11 mouse cellular contexts compared by ENCODE assay signal in the genomic region with DNA sequence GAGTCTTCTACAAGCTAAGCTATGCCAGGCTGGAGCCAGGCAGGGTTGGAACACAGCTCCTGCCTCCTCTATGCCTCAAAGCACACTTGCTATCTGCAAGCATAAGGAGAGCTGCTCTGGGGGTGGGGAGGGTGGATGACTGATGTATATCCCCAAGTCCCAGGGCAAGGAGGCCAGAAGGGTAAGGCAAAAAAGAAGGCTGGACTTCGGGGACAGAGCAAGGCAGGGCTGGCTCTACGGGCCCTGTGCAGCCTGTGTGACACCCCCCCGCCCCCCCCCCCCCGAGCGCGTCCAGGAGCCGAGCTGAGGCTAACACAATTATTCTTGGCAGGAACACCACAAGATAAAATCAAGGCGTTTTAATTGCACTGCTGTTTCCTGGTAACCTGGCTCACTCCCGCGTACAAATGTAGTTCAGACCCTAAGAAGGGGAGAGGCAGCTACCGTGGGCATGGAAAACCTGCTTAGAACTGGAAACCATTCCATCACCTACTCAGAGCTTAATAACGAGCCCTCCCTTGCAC. TPM values are rescaled to one million over a fixed set of nuclear protein-coding genes. Genes with fewer than 3 reads are reported as not detected.
DNase-seq lines count a peak whose midpoint lies in the region; ATAC-seq and TF ChIP-seq lines count a peak whose summit lies in the region.
"Had no signal": no experiment of that assay in that cellular context is flagged by ENCODE, and none has a peak within 500 bp of the region (broad histone marks: within the 10 kb centered on the region; RNA-seq: fewer than 3 reads in every experiment).

No protein-coding gene starts in this region.

- TF ChIP-seq CTCF in layer of hippocampus, adult 2 months (conservative IDR thresholded peaks at IDR 0.05), result no peak

- no peaks in the 10 kb centered on the region for H3K9me3 ChIP-seq in forebrain, embryonic 13.5 days (replicated peaks)
- H3K9me3 ChIP-seq in kidney, embryonic 16.5 days (ENCODE audit: low read length), result no peaks in the 10 kb centered on the region
- no peaks in the 10 kb centered on the region for H3K9me3 ChIP-seq in neural tube, embryonic 14.5 days (ENCODE audit: control insufficient read depth, low read length)

- DNase-seq in layer of hippocampus, adult 2 months (ENCODE audit: low spot score in 2 of 2), result no peak
- DNase-seq in layer of hippocampus, postnatal 25 days (ENCODE audit: extremely low spot score in 1 of 2, low spot score in 1 of 2), result no peak
- DNase-seq in cerebellum, adult 9-11 months, result no peak
- DNase-seq in gastrocnemius, adult 18-20 months (ENCODE audit: low spot score), result no peak
- DNase-seq: adrenal gland, postnatal 10 days; layer of hippocampus, adult 9-11 months; lung, adult 18-20 months had no signal

- H3K27ac ChIP-seq in layer of hippocampus, adult 2 months, result peak overlapping the region; percentile 92
- H3K27ac ChIP-seq in forebrain, embryonic 13.5 days, result peak overlapping the region; percentile 60
- peak overlapping the region; percentile 76 for H3K27ac ChIP-seq in kidney, embryonic 16.5 days (ENCODE audit: low read length)
- peak overlapping the region; percentile 52 for H3K27ac ChIP-seq in neural tube, embryonic 14.5 days (ENCODE audit: low read depth, low read length)

- H3K36me3 ChIP-seq in forebrain, embryonic 13.5 days (ENCODE audit: poor library complexity, severe bottlenecking), result peaks cover 14% of the 10 kb centered on the region; the same call in 1 of the 2 replicates
- H3K36me3 ChIP-seq in kidney, embryonic 16.5 days (ENCODE audit: insufficient read depth, low read length), result no peaks in the 10 kb centered on the region
- no peaks in the 10 kb centered on the region for H3K36me3 ChIP-seq in neural tube, embryonic 14.5 days (ENCODE audit: control insufficient read depth, insufficient read depth, low read length)

- no peak overlapping the region for H3K4me2 ChIP-seq in forebrain, embryonic 13.5 days
- H3K4me2 ChIP-seq in kidney, embryonic 16.5 days (replicated peaks; ENCODE audit: low read depth, low read length), result no peak overlapping the region; the same call in 1 of the 2 replicates
- H3K4me2 ChIP-seq in neural tube, embryonic 14.5 days (ENCODE audit: low read depth, low read length), result no peak overlapping the region

- H3K27me3 ChIP-seq in forebrain, embryonic 13.5 days, result no peaks in the 10 kb centered on the region
- no peaks in the 10 kb centered on the region for H3K27me3 ChIP-seq in kidney, embryonic 16.5 days (ENCODE audit: insufficient read depth, low read length)
- no peaks in the 10 kb centered on the region for H3K27me3 ChIP-seq in neural tube, embryonic 14.5 days (ENCODE audit: control insufficient read depth, insufficient read depth, low read length)

- 0 out of 2 replicates have a peak, but pooled peaks have one; percentile 31 for ATAC-seq in forebrain, embryonic 13.5 days
- ATAC-seq in kidney, embryonic 16.5 days (ENCODE audit: low FRiP score, low TSS enrichment), result peak; percentile 46
- no peak for ATAC-seq in neural tube, embryonic 14.5 days (ENCODE audit: low read depth)
- no peak for ATAC-seq in megakaryocyte, adult 5-6 weeks (ENCODE audit: poor library complexity, severe bottlenecking)

- H3K4me1 ChIP-seq in forebrain, embryonic 13.5 days, result peaks cover 66% of the 10 kb centered on the region
- peaks cover 56% of the 10 kb centered on the region for H3K4me1 ChIP-seq in kidney, embryonic 16.5 days (ENCODE audit: insufficient read depth, low read length)
- H3K4me1 ChIP-seq in neural tube, embryonic 14.5 days (ENCODE audit: control insufficient read depth, insufficient read depth, low read length), result peaks cover 49% of the 10 kb centered on the region

- peak overlapping the region; percentile 13; the same call in 1 of the 2 replicates for H3K4me3 ChIP-seq in layer of hippocampus, adult 2 months
- H3K4me3 ChIP-seq in forebrain, embryonic 13.5 days, result no peak overlapping the region
- no peak overlapping the region for H3K4me3 ChIP-seq in kidney, embryonic 16.5 days (ENCODE audit: low read length)
- no peak overlapping the region for H3K4me3 ChIP-seq in neural tube, embryonic 14.5 days (ENCODE audit: low read depth, low read length)

- peak overlapping the region; percentile 28; the same call in 1 of the 2 replicates for H3K9ac ChIP-seq in forebrain, embryonic 13.5 days
- peak overlapping the region; percentile 23; the same call in 1 of the 2 replicates for H3K9ac ChIP-seq in kidney, embryonic 16.5 days (replicated peaks; ENCODE audit: low read length)
- H3K9ac ChIP-seq in neural tube, embryonic 14.5 days (replicated peaks; ENCODE audit: low read depth, low read length), result no peak overlapping the region

- 26% methylated on average over 12 of the region's 12 CpGs for WGBS in forebrain, embryonic 13.5 days
- WGBS in kidney, embryonic 16.5 days, result 8% methylated on average over 9 of the region's 12 CpGs
- WGBS in neural tube, embryonic 14.5 days, result 22% methylated on average over 11 of the region's 12 CpGs

RNA-seq across cellular contexts. Expression of a gene that starts 6.9 kb away (rescaled TPM):
- total RNA-seq in layer of hippocampus, adult 2 months (2021), result 1 to 10 TPM; 2.1 to 2.4 TPM
- total RNA-seq in layer of hippocampus, postnatal 25 days (2021), result 1 to 10 TPM; 2.3 to 2.8 TPM
- polyA plus RNA-seq in forebrain, embryonic 13.5 days (2015; fragmentation: Nextera tagmentation; extraction: Ambion mirVana), result 5.3 and 5.9 TPM in 2 replicates
- polyA plus RNA-seq in kidney, embryonic 16.5 days (2015; fragmentation: Nextera tagmentation; extraction: Ambion mirVana), result 6.8 and 8.0 TPM in 2 replicates
- polyA plus RNA-seq in neural tube, embryonic 14.5 days (2014; fragmentation: Nextera tagmentation; extraction: Ambion mirVana), result 6.2 and 9.5 TPM in 2 replicates
- 0.07 TPM in 1 of 2 replicates, not detected in the other for total RNA-seq in megakaryocyte, adult 5-6 weeks (2015)
- 0.22 TPM in 1 of 2 replicates, not detected in the other for total RNA-seq in megakaryocyte, adult 5-6 weeks (2017)
- under 1 TPM; 0.59 to 0.82 TPM for total RNA-seq in gastrocnemius, adult 18-20 months (2021)

RNA-seq across cellular contexts. Expression of a gene that starts 24.8 kb away (rescaled TPM):
- under 1 TPM in 1 of 2 experiments, not detected in 1; 0.18 TPM for total RNA-seq in layer of hippocampus, adult 2 months (2021)
- under 1 TPM; 0.25 to 0.33 TPM for total RNA-seq in layer of hippocampus, postnatal 25 days (2021)
- 0.11 and 0.18 TPM in 2 replicates for polyA plus RNA-seq in forebrain, embryonic 13.5 days (2015; fragmentation: Nextera tagmentation; extraction: Ambion mirVana)
- polyA plus RNA-seq in kidney, embryonic 16.5 days (2015; fragmentation: Nextera tagmentation; extraction: Ambion mirVana), result 0.60 and 0.92 TPM in 2 replicates
- 0.17 and 0.23 TPM in 2 replicates for polyA plus RNA-seq in neural tube, embryonic 14.5 days (2014; fragmentation: Nextera tagmentation; extraction: Ambion mirVana)
- total RNA-seq in megakaryocyte, adult 5-6 weeks (2015), result 18.3 and 19.9 TPM in 2 replicates
- total RNA-seq in megakaryocyte, adult 5-6 weeks (2017), result 16.6 and 19.7 TPM in 2 replicates
- under 1 TPM; 0.12 to 0.21 TPM for total RNA-seq in gastrocnemius, adult 18-20 months (2021)

RNA-seq across cellular contexts. Expression of a gene that starts 30.4 kb away (rescaled TPM):
- 10 to 100 TPM; 17.1 to 18.1 TPM for total RNA-seq in layer of hippocampus, adult 2 months (2021)
- 10 to 100 TPM; 14.0 to 17.3 TPM for total RNA-seq in layer of hippocampus, postnatal 25 days (2021)
- 26.8 and 29.0 TPM in 2 replicates for polyA plus RNA-seq in forebrain, embryonic 13.5 days (2015; fragmentation: Nextera tagmentation; extraction: Ambion mirVana)
- polyA plus RNA-seq in kidney, embryonic 16.5 days (2015; fragmentation: Nextera tagmentation; extraction: Ambion mirVana), result 44.1 and 46.1 TPM in 2 replicates
- polyA plus RNA-seq in neural tube, embryonic 14.5 days (2014; fragmentation: Nextera tagmentation; extraction: Ambion mirVana), result 11.7 and 12.1 TPM in 2 replicates
- total RNA-seq in megakaryocyte, adult 5-6 weeks (2015), result 12.4 and 15.8 TPM in 2 replicates
- total RNA-seq in megakaryocyte, adult 5-6 weeks (2017), result 10.8 and 11.4 TPM in 2 replicates
- 10 to 100 TPM in 1 of 2 experiments, 1 to 10 TPM in 1; 9.6 to 10.4 TPM for total RNA-seq in gastrocnemius, adult 18-20 months (2021)

RNA-seq across cellular contexts. Expression of a gene that starts 52.4 kb away (rescaled TPM):
- 10 to 100 TPM; 11.5 to 12.8 TPM for total RNA-seq in layer of hippocampus, adult 2 months (2021)
- total RNA-seq in layer of hippocampus, postnatal 25 days (2021), result 10 to 100 TPM; 12.7 to 13.1 TPM
- polyA plus RNA-seq in forebrain, embryonic 13.5 days (2015; fragmentation: Nextera tagmentation; extraction: Ambion mirVana), result 0.93 and 0.97 TPM in 2 replicates
- 6.6 and 6.7 TPM in 2 replicates for polyA plus RNA-seq in kidney, embryonic 16.5 days (2015; fragmentation: Nextera tagmentation; extraction: Ambion mirVana)
- polyA plus RNA-seq in neural tube, embryonic 14.5 days (2014; fragmentation: Nextera tagmentation; extraction: Ambion mirVana), result 1.8 and 2.2 TPM in 2 replicates
- 9.8 and 13.1 TPM in 2 replicates for total RNA-seq in megakaryocyte, adult 5-6 weeks (2015)
- total RNA-seq in megakaryocyte, adult 5-6 weeks (2017), result 9.6 and 14.8 TPM in 2 replicates
- total RNA-seq in gastrocnemius, adult 18-20 months (2021), result 10 to 100 TPM; 21.8 to 28.9 TPM

RNA-seq across cellular contexts. Expression of a gene that starts 54.5 kb away (rescaled TPM):
- 10 to 100 TPM; 56.5 to 63.1 TPM for total RNA-seq in layer of hippocampus, adult 2 months (2021)
- 10 to 100 TPM; 66.4 to 70.4 TPM for total RNA-seq in layer of hippocampus, postnatal 25 days (2021)
- 8.9 and 9.5 TPM in 2 replicates for polyA plus RNA-seq in forebrain, embryonic 13.5 days (2015; fragmentation: Nextera tagmentation; extraction: Ambion mirVana)
- 10.8 and 13.5 TPM in 2 replicates for polyA plus RNA-seq in kidney, embryonic 16.5 days (2015; fragmentation: Nextera tagmentation; extraction: Ambion mirVana)
- 13.3 and 15.2 TPM in 2 replicates for polyA plus RNA-seq in neural tube, embryonic 14.5 days (2014; fragmentation: Nextera tagmentation; extraction: Ambion mirVana)
- 11.4 and 14.9 TPM in 2 replicates for total RNA-seq in megakaryocyte, adult 5-6 weeks (2015)
- total RNA-seq in megakaryocyte, adult 5-6 weeks (2017), result 6.7 and 21.9 TPM in 2 replicates
- 10 to 100 TPM in 1 of 2 experiments, 1 to 10 TPM in 1; 7.6 to 12.0 TPM for total RNA-seq in gastrocnemius, adult 18-20 months (2021)

Comparison
In these comparisons a context has a peak if more than half of its experiments do, and no peak if none do; other contexts are left out.
1. ATAC-seq: peak in forebrain, embryonic 13.5 days (single experiment) and kidney, embryonic 16.5 days (single experiment); none in neural tube, embryonic 14.5 days (single experiment) and megakaryocyte, adult 5-6 weeks (single experiment).
2. RNA of a gene that starts 24.8 kb away (total RNA-seq): 16.6 to 19.9 TPM in megakaryocyte, adult 5-6 weeks; 0.25 to 0.33 TPM in layer of hippocampus, postnatal 25 days, 0.12 to 0.21 TPM in gastrocnemius, adult 18-20 months and 0.18 TPM in layer of hippocampus, adult 2 months; every median in the first group is over 10 times any median in the second.
3. Peak in every context shown above with its lines, with median percentiles within 50 percentile points of each other: H3K27ac ChIP-seq.